Comparison of ENCODE assay signal across 10 mouse cellular contexts in the genomic region with DNA sequence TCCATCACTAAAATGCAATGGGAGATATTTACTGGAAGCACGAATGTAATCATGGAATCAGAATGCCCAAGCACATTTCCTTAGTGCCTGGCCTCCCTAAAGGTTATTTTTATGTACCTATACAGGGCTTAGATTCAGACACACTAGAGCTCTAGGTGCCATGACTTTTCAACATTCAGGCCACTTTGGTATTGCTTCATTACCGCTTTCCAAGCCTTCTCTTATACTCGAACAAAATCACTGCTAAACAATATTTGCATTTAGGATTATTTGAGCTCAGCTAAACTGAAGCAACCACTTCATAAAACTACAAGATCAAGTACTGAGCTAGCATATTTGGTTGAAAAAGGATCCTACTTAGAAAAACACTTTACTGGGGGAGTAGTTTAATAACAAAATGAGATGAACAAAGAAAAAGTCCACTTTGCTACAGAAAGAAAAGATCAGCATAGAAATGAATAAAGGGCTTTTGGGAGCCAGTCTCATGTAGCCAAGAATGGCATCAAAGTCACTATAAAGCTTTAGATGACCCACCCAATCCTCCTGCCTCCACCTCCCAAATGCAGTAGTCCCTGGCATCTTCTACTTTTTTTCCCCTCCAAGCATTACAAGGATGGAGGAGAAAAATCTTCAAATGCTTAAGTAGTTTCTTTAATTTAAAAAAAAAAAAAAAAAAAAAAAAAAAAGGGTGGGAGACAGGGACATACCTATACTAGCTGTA. TPM values are rescaled to one million over a fixed set of nuclear protein-coding genes. Genes with fewer than 3 reads are reported as not detected.
A peak's percentile ranks its signal among the peaks of the same experiment; 100 is the strongest.
DNase-seq lines count a peak whose midpoint lies in the region; ATAC-seq lines count a peak whose summit lies in the region.
"Had no signal": no experiment of that assay in that cellular context is flagged by ENCODE, and none has a peak within 500 bp of the region (broad histone marks: within the 10 kb centered on the region; RNA-seq: fewer than 3 reads in every experiment).

No protein-coding gene starts in this region.

- DNase-seq in heart, embryonic 10.5 days (ENCODE audit: low spot score) = no peak
- DNase-seq in heart, postnatal 4 days = no peak
- no peak for DNase-seq in limb, embryonic 10.5 days (ENCODE audit: low spot score)
- no peak for DNase-seq in embryonic facial prominence, embryonic 10.5 days (ENCODE audit: low spot score)
- DNase-seq in ovary, postnatal 36 days (ENCODE audit: low spot score) = no peak
- no peak for DNase-seq in urinary bladder, postnatal 25 days (ENCODE audit: low spot score)
- DNase-seq: gastrocnemius, postnatal 14 days; left cerebral cortex, postnatal 4 days had no signal

- H3K9ac ChIP-seq in limb, embryonic 13.5 days = no peak overlapping the region
- H3K9ac ChIP-seq in midbrain, embryonic 13.5 days (replicated peaks) = no peak overlapping the region

- ATAC-seq in limb, embryonic 13.5 days (ENCODE audit: low FRiP score, low read depth) = no peak
- ATAC-seq in midbrain, embryonic 13.5 days = no peak

- 0 out of 2 replicates have a peak, but pooled peaks cover 6% of the 10 kb centered on the region for H3K4me1 ChIP-seq in heart, embryonic 10.5 days
- peaks cover 47% of the 10 kb centered on the region for H3K4me1 ChIP-seq in limb, embryonic 13.5 days
- H3K4me1 ChIP-seq in limb, embryonic 10.5 days = peaks cover 11% of the 10 kb centered on the region; the same call in 1 of the 2 replicates
- peaks cover 13% of the 10 kb centered on the region for H3K4me1 ChIP-seq in embryonic facial prominence, embryonic 10.5 days
- peaks cover 55% of the 10 kb centered on the region for H3K4me1 ChIP-seq in midbrain, embryonic 13.5 days (replicated peaks)

- H3K27ac ChIP-seq in heart, embryonic 10.5 days = no peak overlapping the region
- H3K27ac ChIP-seq in limb, embryonic 13.5 days = no peak overlapping the region
- H3K27ac ChIP-seq in limb, embryonic 10.5 days = no peak overlapping the region
- no peak overlapping the region for H3K27ac ChIP-seq in embryonic facial prominence, embryonic 10.5 days (replicated peaks)
- H3K27ac ChIP-seq in midbrain, embryonic 13.5 days = no peak overlapping the region

- H3K36me3 ChIP-seq in heart, embryonic 10.5 days = 0 out of 2 replicates have a peak, but pooled peaks cover 2% of the 10 kb centered on the region
- H3K36me3 ChIP-seq in limb, embryonic 13.5 days = no peaks in the 10 kb centered on the region
- H3K36me3 ChIP-seq in limb, embryonic 10.5 days = peaks cover 44% of the 10 kb centered on the region
- peaks cover 41% of the 10 kb centered on the region for H3K36me3 ChIP-seq in embryonic facial prominence, embryonic 10.5 days (replicated peaks)
- H3K36me3 ChIP-seq in midbrain, embryonic 13.5 days = no peaks in the 10 kb centered on the region

- H3K4me2 ChIP-seq in limb, embryonic 13.5 days (replicated peaks) = peak overlapping the region; percentile 25
- H3K4me2 ChIP-seq in midbrain, embryonic 13.5 days (replicated peaks) = peak overlapping the region; percentile 26; the same call in 1 of the 2 replicates

- H3K27me3 ChIP-seq in heart, embryonic 10.5 days (ENCODE audit: insufficient read depth, poor library complexity, severe bottlenecking) = no peaks in the 10 kb centered on the region
- H3K27me3 ChIP-seq in limb, embryonic 13.5 days = no peaks in the 10 kb centered on the region
- no peaks in the 10 kb centered on the region for H3K27me3 ChIP-seq in limb, embryonic 10.5 days (ENCODE audit: low read depth, poor library complexity, severe bottlenecking)
- H3K27me3 ChIP-seq in embryonic facial prominence, embryonic 10.5 days (replicated peaks; ENCODE audit: low read depth, poor library complexity, severe bottlenecking) = no peaks in the 10 kb centered on the region
- no peaks in the 10 kb centered on the region for H3K27me3 ChIP-seq in midbrain, embryonic 13.5 days

- 72% methylated on average over 3 of the region's 3 CpGs for WGBS in heart, embryonic 10.5 days
- 68% methylated on average over 3 of the region's 3 CpGs for WGBS in limb, embryonic 13.5 days
- WGBS in limb, embryonic 10.5 days = 79% methylated on average over 3 of the region's 3 CpGs
- 72% methylated on average over 3 of the region's 3 CpGs for WGBS in embryonic facial prominence, embryonic 10.5 days
- WGBS in midbrain, embryonic 13.5 days = 56% methylated on average over 3 of the region's 3 CpGs

- no peaks in the 10 kb centered on the region for H3K9me3 ChIP-seq in heart, embryonic 10.5 days
- no peaks in the 10 kb centered on the region for H3K9me3 ChIP-seq in limb, embryonic 13.5 days
- no peaks in the 10 kb centered on the region for H3K9me3 ChIP-seq in limb, embryonic 10.5 days (replicated peaks)
- H3K9me3 ChIP-seq in embryonic facial prominence, embryonic 10.5 days = no peaks in the 10 kb centered on the region
- H3K9me3 ChIP-seq in midbrain, embryonic 13.5 days = no peaks in the 10 kb centered on the region

- H3K4me3 ChIP-seq in heart, embryonic 10.5 days = 0 out of 2 replicates have a peak overlapping the region, but pooled peaks have one; percentile 8
- H3K4me3 ChIP-seq in limb, embryonic 13.5 days = no peak overlapping the region
- H3K4me3 ChIP-seq in limb, embryonic 10.5 days = no peak overlapping the region
- peak overlapping the region; percentile 24; the same call in 1 of the 2 replicates for H3K4me3 ChIP-seq in embryonic facial prominence, embryonic 10.5 days
- no peak overlapping the region for H3K4me3 ChIP-seq in midbrain, embryonic 13.5 days (replicated peaks)

RNA-seq across cellular contexts. Expression of a gene that starts 5.2 kb away (rescaled TPM):
- polyA plus RNA-seq in heart, embryonic 10.5 days (2016; fragmentation: Nextera tagmentation; extraction: Ambion mirVana) = 288 and 375 TPM in 2 replicates
- total RNA-seq in heart, postnatal 4 days (2021) = 100 to 1,000 TPM; 113 to 120 TPM
- polyA plus RNA-seq in limb, embryonic 13.5 days (2015; fragmentation: Nextera tagmentation; extraction: Ambion mirVana) = 422 and 432 TPM in 2 replicates
- polyA plus RNA-seq in limb, embryonic 10.5 days (2016; fragmentation: Nextera tagmentation; extraction: Ambion mirVana) = 510 and 520 TPM in 2 replicates
- 494 and 506 TPM in 2 replicates for polyA plus RNA-seq in embryonic facial prominence, embryonic 10.5 days (2016; fragmentation: Nextera tagmentation; extraction: Ambion mirVana)
- polyA plus RNA-seq in midbrain, embryonic 13.5 days (2015; fragmentation: Nextera tagmentation; extraction: Ambion mirVana) = 341 and 356 TPM in 2 replicates

Comparison
In these comparisons a context has a peak if more than half of its experiments do, and no peak if none do; other contexts are left out.
1. H3K4me3 ChIP-seq: peak in heart, embryonic 10.5 days (single experiment) and embryonic facial prominence, embryonic 10.5 days (single experiment); none in limb, embryonic 13.5 days (single experiment), limb, embryonic 10.5 days (single experiment) and midbrain, embryonic 13.5 days (single experiment).